Mouse (Mus musculus) embryonic fibroblast, embryonic 13.5 days (primary cell): ENCODE results near the gene Mpv17. TPM values are rescaled to one million over a fixed set of nuclear protein-coding genes. Genes with fewer than 3 reads are reported as not detected.

ENCODE experiments used
- H3K27ac ChIP-seq: 2 replicates; pipeline ENCODE4 v1.5.1; 2012; ENCODE audit warnings: low read length, control low read depth, inconsistent platforms; ENCODE audit not compliant: insufficient read depth
- H3K4me1 ChIP-seq: 2 replicates; pipeline ENCODE4 v1.6.1; 2011; ENCODE audit warnings: low read length; ENCODE audit not compliant: control insufficient read depth, insufficient read depth
- H3K4me3 ChIP-seq: 2 replicates; pipeline ENCODE4 v1.5.1; 2011; ENCODE audit warnings: mild to moderate bottlenecking, control low read depth, low read length; ENCODE audit not compliant: insufficient read depth
- CTCF ChIP-seq: IDR thresholded peaks from 2 replicates; pipeline ENCODE4 v1.5.1; 2011; ENCODE audit warnings: mild to moderate bottlenecking, control low read depth, low read length, moderate library complexity, borderline replicate concordance; ENCODE audit not compliant: insufficient read depth
- POLR2A ChIP-seq: IDR thresholded peaks from 2 replicates; pipeline ENCODE4 v1.6.1; 2011; ENCODE audit warnings: low read depth, mild to moderate bottlenecking, control low read depth, low read length, moderate library complexity
- polyA plus RNA-seq: library from polyadenylated mRNA; stranded (reverse); fragments of >200 nt; gene quantifications from 2 replicates; pipeline ENCODE4 v1.2.4, GENCODE M21; 2011; ENCODE audit warnings: low read depth; ENCODE audit not compliant: missing spikeins, insufficient read length

Mpv17 gene
- polyA plus RNA-seq: 54.0 and 57.7 TPM in 2 replicates

GRCm38 (mm10) chr5:31154152-31154553 is at the start of gene Mpv17:
Gene Mpv17 (minus strand): TSS chr5:31154251.
- Histone ChIP-seq H3K4me3 (peak within 1 kb of the TSS; percentile 59), H3K4me1 (peaks cover 4% of the 10 kb centered on the region), H3K27ac (peak within 1 kb of the TSS; percentile 6; the same call in 1 of the 2 replicates)
- TF ChIP-seq POLR2A (peak; percentile 90), CTCF (no peak)

GRCm38 (mm10) chr5:31202933-31203332 is 48.9 kb upstream of the Mpv17 start:
- H3K27ac ChIP-seq: no peak overlapping the region
- TF ChIP-seq CTCF (no peak), POLR2A (no peak)

GRCm38 (mm10) chr5:31201742-31202590 is 47.9 kb upstream of the Mpv17 start, which contains the start of gene Zfp513:
Gene Zfp513 (minus strand): TSS chr5:31202303.
- H3K4me3 ChIP-seq: peak within 1 kb of the TSS; percentile 67
- H3K4me1 ChIP-seq: no peaks in the 10 kb centered on the region
- TF ChIP-seq CTCF (no peak), POLR2A (peak; percentile 75)
- peak within 1 kb of the TSS; percentile 39 for H3K27ac ChIP-seq

More at GRCm38 (mm10) chr5:31202933-31203332, 48.9 kb upstream of the Mpv17 start:
- H3K4me1 ChIP-seq: no peaks in the 10 kb centered on the region
- 0 out of 2 replicates have a peak overlapping the region, but pooled peaks have one; percentile 43 for H3K4me3 ChIP-seq

GRCm38 (mm10) chr5:31201042-31201741 is 47.1 kb upstream of the Mpv17 start:
- peak overlapping the region; percentile 67 for H3K4me3 ChIP-seq
- no peaks in the 10 kb centered on the region for H3K4me1 ChIP-seq
- peak overlapping the region; percentile 23 for H3K27ac ChIP-seq
- TF ChIP-seq CTCF: no peak
- no peak; the same call in 1 of the 2 replicates for TF ChIP-seq POLR2A

- Histone ChIP-seq H3K4me3 (peak overlapping the region; percentile 20), H3K27ac (no peak overlapping the region), H3K4me1 (no peaks in the 10 kb centered on the region)
- TF ChIP-seq POLR2A: no peak; the same call in 1 of the 2 replicates
- no peak for TF ChIP-seq CTCF
These were observed 46.3 kb upstream of the Mpv17 start for GRCm38 (mm10) chr5:31200327-31200768.

GRCm38 (mm10) chr5:31199893-31200292 is 45.8 kb upstream of the Mpv17 start:
- no peak overlapping the region for H3K27ac ChIP-seq
- no peak overlapping the region for H3K4me3 ChIP-seq
- H3K4me1 ChIP-seq: no peaks in the 10 kb centered on the region
- TF ChIP-seq CTCF (0 out of 2 replicates have a peak, but pooled peaks have one; percentile 23), POLR2A (no peak; the same call in 1 of the 2 replicates)

GRCm38 (mm10) chr5:31199321-31199892 is 45.4 kb upstream of the Mpv17 start:
- Histone ChIP-seq H3K27ac (no peak overlapping the region), H3K4me1 (no peaks in the 10 kb centered on the region), H3K4me3 (no peak overlapping the region)
- peak; percentile 42 for TF ChIP-seq POLR2A
- TF ChIP-seq CTCF: no peak

- no peak overlapping the region for H3K4me3 ChIP-seq
- no peak overlapping the region for H3K27ac ChIP-seq
- TF ChIP-seq POLR2A: no peak; the same call in 1 of the 2 replicates
- no peak for TF ChIP-seq CTCF
- no peaks in the 10 kb centered on the region for H3K4me1 ChIP-seq
These were observed 44.7 kb upstream of the Mpv17 start for GRCm38 (mm10) chr5:31198616-31199320.

GRCm38 (mm10) chr5:31198170-31198569 is 44.1 kb upstream of the Mpv17 start:
- Histone ChIP-seq H3K27ac (no peak overlapping the region), H3K4me1 (no peaks in the 10 kb centered on the region), H3K4me3 (no peak overlapping the region)
- no peak for TF ChIP-seq CTCF
- TF ChIP-seq POLR2A: peak; percentile 20; the same call in 1 of the 2 replicates
